Mouse (Mus musculus) CH12.LX (cell line): ENCODE results near the gene Shisa8. TPM values are rescaled to one million over a fixed set of nuclear protein-coding genes. Genes with fewer than 3 reads are reported as not detected.

Source experiments
- DNase-seq: peaks from one replicate; pipeline ENCODE4 v3.0.0-alpha.2; 2013; ENCODE audit errors: extremely low read depth
- H3K27ac ChIP-seq: 2 replicates; pipeline ENCODE4 v1.5.1; 2012; ENCODE audit warnings: low read depth, mild to moderate bottlenecking, control low read depth, moderate library complexity; ENCODE audit not compliant: insufficient read depth
- H3K27me3 ChIP-seq: replicated peaks from 2 replicates; pipeline ENCODE3; 2012; ENCODE audit warnings: inconsistent platforms
- H3K36me3 ChIP-seq, 2 experiments: replicated peaks in 1 of 2; 2 replicates each; pipeline versions ENCODE3 to v1.6.1; 2012; ENCODE audit warnings: inconsistent platforms in 1 of 2, low read length in 1 of 2, mild to moderate bottlenecking in 1 of 2, mixed read lengths in 1 of 2, moderate library complexity in 1 of 2; ENCODE audit not compliant: control insufficient read depth in 1 of 2, insufficient read depth in 1 of 2
- H3K4me1 ChIP-seq, 2 experiments: 2 replicates each; pipeline ENCODE4 v1.6.1; 2012; ENCODE audit warnings: inconsistent platforms in 1 of 2, moderate library complexity in 1 of 2; ENCODE audit not compliant: insufficient read depth in 2 of 2, control insufficient read depth in 1 of 2
- H3K4me2 ChIP-seq: 2 replicates; pipeline ENCODE4 v1.6.1; 2012; ENCODE audit warnings: low read depth, mild to moderate bottlenecking, control low read depth; ENCODE audit not compliant: poor library complexity, insufficient read depth, severe bottlenecking
- H3K4me3 ChIP-seq, 3 experiments: fragments of 150-350 bp in 1 of 3; sonication (generic) in 1 of 3; replicated peaks in 1 of 3; 2 replicates each; pipeline versions ENCODE3 to v1.5.1; 2011 to 2012; ENCODE audit warnings: low read depth in 2 of 3, low read length in 2 of 3, mild to moderate bottlenecking in 2 of 3, moderate library complexity in 2 of 3, control low read depth in 1 of 3, improper control_type of control experiment in 1 of 3, inconsistent platforms in 1 of 3, mixed read lengths in 1 of 3; ENCODE audit not compliant: poor library complexity in 1 of 3
- H3K79me2 ChIP-seq: replicated peaks from 2 replicates; pipeline ENCODE4 v1.6.1; 2012; ENCODE audit warnings: mild to moderate bottlenecking, moderate library complexity; ENCODE audit not compliant: control insufficient read depth, poor library complexity, insufficient read depth, severe bottlenecking; ENCODE audit errors: extremely low read depth
- H3K9ac ChIP-seq: 2 replicates; pipeline ENCODE4 v1.6.1; 2012; ENCODE audit warnings: low read depth, mild to moderate bottlenecking, control low read depth, moderate library complexity; ENCODE audit not compliant: insufficient read depth
- H3K9me3 ChIP-seq: replicated peaks from 2 replicates; pipeline ENCODE3; 2012; ENCODE audit warnings: low read length, inconsistent platforms, mixed read lengths
- BHLHE40 ChIP-seq: IDR thresholded peaks from 2 replicates; pipeline ENCODE4 v1.6.1; 2011; ENCODE audit warnings: mild to moderate bottlenecking, low read depth, low read length, improper control_type of control experiment
- CHD1 ChIP-seq: IDR thresholded peaks from 2 replicates; pipeline ENCODE4 v1.6.1; 2012; ENCODE audit warnings: low read depth, low read length, improper control_type of control experiment, inconsistent platforms
- CHD2 ChIP-seq: IDR thresholded peaks from 2 replicates; pipeline ENCODE4 v1.6.1; 2011; ENCODE audit warnings: low read length, improper control_type of control experiment
- CTCF ChIP-seq, 2 experiments: IDR thresholded peaks in 1 of 2; conservative IDR thresholded peaks in 1 of 2; 2 replicates each; pipeline ENCODE4 v1.5.1; 2011 to 2012; ENCODE audit warnings: low read depth in 2 of 2, low read length in 2 of 2, improper control_type of control experiment in 1 of 2, inconsistent platforms in 1 of 2, mild to moderate bottlenecking in 1 of 2, moderate library complexity in 1 of 2
- E2F4 ChIP-seq: IDR thresholded peaks from 2 replicates; pipeline ENCODE4 v1.6.1; 2011; ENCODE audit warnings: low read depth, low read length, improper control_type of control experiment; ENCODE audit not compliant: insufficient replicate concordance
- ELF1 ChIP-seq: IDR thresholded peaks from 2 replicates; pipeline ENCODE4 v1.6.1; 2014; ENCODE audit warnings: low read depth, mild to moderate bottlenecking, inconsistent platforms, low read length, improper control_type of control experiment
- EP300 ChIP-seq: IDR thresholded peaks from 2 replicates; pipeline ENCODE4 v1.6.1; 2011; ENCODE audit warnings: low read length, improper control_type of control experiment
- ETS1 ChIP-seq: conservative IDR thresholded peaks from 2 replicates; pipeline ENCODE4 v1.6.1; 2012; ENCODE audit warnings: low read depth, mild to moderate bottlenecking, inconsistent platforms, low read length, improper control_type of control experiment, moderate library complexity
- GABPA ChIP-seq: IDR thresholded peaks from 2 replicates; pipeline ENCODE4 v1.6.1; 2012; ENCODE audit warnings: low read depth, low read length, improper control_type of control experiment, inconsistent platforms; ENCODE audit not compliant: insufficient replicate concordance
- HCFC1 ChIP-seq: IDR thresholded peaks from 2 replicates; pipeline ENCODE4 v1.6.1; 2012; ENCODE audit warnings: low read depth, mild to moderate bottlenecking, inconsistent platforms, low read length, improper control_type of control experiment
- IRF4 ChIP-seq: IDR thresholded peaks from 2 replicates; pipeline ENCODE4 v1.6.1; 2014; ENCODE audit warnings: low read depth, mild to moderate bottlenecking, inconsistent platforms, low read length, improper control_type of control experiment
- JUN ChIP-seq: IDR thresholded peaks from 2 replicates; pipeline ENCODE4 v1.6.1; 2011; ENCODE audit warnings: low read depth, mild to moderate bottlenecking, low read length, improper control_type of control experiment, moderate library complexity; ENCODE audit not compliant: insufficient read depth
- JUND ChIP-seq: conservative IDR thresholded peaks from 2 replicates; pipeline ENCODE4 v1.6.1; 2011; ENCODE audit warnings: low read depth, low read length, improper control_type of control experiment
- KAT2A ChIP-seq: IDR thresholded peaks from 2 replicates; pipeline ENCODE4 v1.6.1; 2012; ENCODE audit warnings: low read length, improper control_type of control experiment, inconsistent platforms; ENCODE audit not compliant: insufficient replicate concordance
- MAFK ChIP-seq: IDR thresholded peaks from 2 replicates; pipeline ENCODE4 v1.6.1; 2011; ENCODE audit warnings: low read length, improper control_type of control experiment; ENCODE audit not compliant: insufficient replicate concordance
- MAX ChIP-seq: IDR thresholded peaks from 2 replicates; pipeline ENCODE4 v1.6.1; 2011; ENCODE audit warnings: low read length, improper control_type of control experiment
- MAZ ChIP-seq: IDR thresholded peaks from 2 replicates; pipeline ENCODE4 v1.6.1; 2012; ENCODE audit warnings: low read depth, mild to moderate bottlenecking, inconsistent platforms, low read length, improper control_type of control experiment, moderate library complexity
- MEF2A ChIP-seq: IDR thresholded peaks from 2 replicates; pipeline ENCODE4 v1.6.1; 2014; ENCODE audit warnings: low read depth, mild to moderate bottlenecking, inconsistent platforms, low read length, improper control_type of control experiment, borderline replicate concordance
- MXI1 ChIP-seq: IDR thresholded peaks from 2 replicates; pipeline ENCODE4 v1.6.1; 2011; ENCODE audit warnings: mild to moderate bottlenecking, low read depth, low read length, improper control_type of control experiment
- MYC ChIP-seq: IDR thresholded peaks from 2 replicates; pipeline ENCODE4 v1.6.1; 2011; ENCODE audit warnings: low read depth, mild to moderate bottlenecking, improper control_type of control experiment, low read length
- NELFE ChIP-seq: IDR thresholded peaks from 2 replicates; pipeline ENCODE4 v1.6.1; 2011; ENCODE audit warnings: low read depth, low read length, improper control_type of control experiment
- NRF1 ChIP-seq: IDR thresholded peaks from 2 replicates; pipeline ENCODE4 v1.6.1; 2014; ENCODE audit warnings: low read depth, mild to moderate bottlenecking, inconsistent platforms, low read length, improper control_type of control experiment, moderate library complexity
- PAX5 ChIP-seq: IDR thresholded peaks from 2 replicates; pipeline ENCODE4 v1.6.1; 2012; ENCODE audit warnings: low read length, inconsistent platforms, mixed read lengths
- POLR2A ChIP-seq: IDR thresholded peaks from 2 replicates; pipeline ENCODE4 v1.6.1; 2011; ENCODE audit warnings: low read depth, mild to moderate bottlenecking, improper control_type of control experiment, low read length
- POLR2AphosphoS2 ChIP-seq: IDR thresholded peaks from 2 replicates; pipeline ENCODE4 v1.6.1; 2011; ENCODE audit warnings: low read depth, low read length, improper control_type of control experiment
- RAD21 ChIP-seq: IDR thresholded peaks from 2 replicates; pipeline ENCODE4 v1.6.1; 2011; ENCODE audit warnings: low read depth, mild to moderate bottlenecking, low read length, improper control_type of control experiment, moderate library complexity
- RCOR1 ChIP-seq: conservative IDR thresholded peaks from 2 replicates; pipeline ENCODE4 v1.6.1; 2012; ENCODE audit warnings: low read depth, mild to moderate bottlenecking, inconsistent platforms, low read length, improper control_type of control experiment
- SIN3A ChIP-seq: IDR thresholded peaks from 2 replicates; pipeline ENCODE4 v1.6.1; 2012; ENCODE audit warnings: low read length, improper control_type of control experiment, inconsistent platforms
- SMC3 ChIP-seq: IDR thresholded peaks from 2 replicates; pipeline ENCODE4 v1.6.1; 2011; ENCODE audit warnings: low read depth, low read length, improper control_type of control experiment
- TBP ChIP-seq: conservative IDR thresholded peaks from 2 replicates; pipeline ENCODE4 v1.6.1; 2011; ENCODE audit warnings: low read depth, low read length, improper control_type of control experiment
- TCF12 ChIP-seq: IDR thresholded peaks from 2 replicates; pipeline ENCODE4 v1.6.1; 2014; ENCODE audit warnings: low read depth, mild to moderate bottlenecking, inconsistent platforms, low read length, improper control_type of control experiment
- UBTF ChIP-seq: IDR thresholded peaks from 2 replicates; pipeline ENCODE4 v1.6.1; 2012; ENCODE audit warnings: low read depth, mild to moderate bottlenecking, inconsistent platforms, low read length, improper control_type of control experiment, moderate library complexity
- USF1 ChIP-seq: IDR thresholded peaks from 2 replicates; pipeline ENCODE4 v1.6.1; 2014; ENCODE audit warnings: low read depth, mild to moderate bottlenecking, inconsistent platforms, low read length, improper control_type of control experiment
- USF2 ChIP-seq: conservative IDR thresholded peaks from 2 replicates; pipeline ENCODE4 v1.6.1; 2011; ENCODE audit warnings: low read depth, low read length, improper control_type of control experiment
- ZC3H11A ChIP-seq: IDR thresholded peaks from 2 replicates; pipeline ENCODE4 v1.6.1; 2012; ENCODE audit warnings: low read depth, mild to moderate bottlenecking, inconsistent platforms, low read length, improper control_type of control experiment
- ZKSCAN1 ChIP-seq: IDR thresholded peaks from 2 replicates; pipeline ENCODE4 v1.6.1; 2012; ENCODE audit warnings: low read depth, inconsistent platforms, low read length, improper control_type of control experiment, borderline replicate concordance
- ZMIZ1 ChIP-seq: IDR thresholded peaks from 2 replicates; pipeline ENCODE4 v1.6.1; 2012; ENCODE audit warnings: low read depth, mild to moderate bottlenecking, inconsistent platforms, low read length, improper control_type of control experiment
- ZNF384 ChIP-seq: IDR thresholded peaks from 2 replicates; pipeline ENCODE4 v1.6.1; 2012; ENCODE audit warnings: low read depth, low read length, improper control_type of control experiment, inconsistent platforms
- dilution Hi-C: fragments of 300-500 bp; cut with MboI; formaldehyde crosslinking; loops from 2 replicates; pipeline ENCODE4 v1.14.3; 2020; ENCODE audit warnings: low sequenced_read_pairs; ENCODE audit not compliant: extremely low pct_unique_long_range_greater_than_20kb, extremely low pct_ligation_motif_present
- in situ Hi-C: fragments of 300-500 bp; cut with MboI; formaldehyde crosslinking; loops from 3 replicates; pipeline ENCODE4 v1.14.3; 2019; ENCODE audit warnings: low sequenced_read_pairs, low pct_ligation_motif_present, low pct_unique_long_range_greater_than_20kb, mixed read lengths
- polyA plus RNA-seq: library from polyadenylated mRNA; unstranded; fragments of >175 nt; gene quantifications from 2 replicates; pipeline ENCODE4 v1.2.1, GENCODE M21; 2012; ENCODE audit warnings: low read depth; ENCODE audit not compliant: insufficient read length
- total RNA-seq, 2 experiments: library from RNA; depleted of rRNA; stranded (reverse); fragments of 300-350 nt in 1 of 2; fragments of >200 nt in 1 of 2; gene quantifications; 2 replicates each; pipeline ENCODE4 v1.2.3; 2012 to 2014

Gene Shisa8
- total and polyA plus RNA-seq, 3 experiments = 83.4 to 159 (median 103) TPM

GRCm38 (mm10) chr15:82223251-82223650 is 10.6 kb upstream of the Shisa8 start:
- TF ChIP-seq PAX5 = no peak
- no peak for TF ChIP-seq MYC
- TF ChIP-seq USF2 = peak; percentile 73
- no peak for TF ChIP-seq JUND
- TF ChIP-seq CHD1 = no peak
- no peak for TF ChIP-seq EP300
- no peak for TF ChIP-seq ZNF384
- peak; percentile 93 for TF ChIP-seq BHLHE40
- TF ChIP-seq IRF4 = no peak
- TF ChIP-seq USF1 = peak; percentile 75
- no peak for TF ChIP-seq KAT2A
- no peak for TF ChIP-seq TBP
- TF ChIP-seq POLR2AphosphoS2 = no peak
- no peak for TF ChIP-seq E2F4
- 0 out of 2 replicates have a peak, but pooled peaks have one; percentile 6 for TF ChIP-seq UBTF
- peak; percentile 66 for TF ChIP-seq POLR2A
- TF ChIP-seq MXI1 = peak; percentile 62; the same call in 1 of the 2 replicates
- TF ChIP-seq SMC3 = no peak
- TF ChIP-seq TCF12 = 0 out of 2 replicates have a peak, but pooled peaks have one; percentile 9
- TF ChIP-seq GABPA = no peak
- TF ChIP-seq MAFK = no peak
- TF ChIP-seq MAX = peak; percentile 60; the same call in 1 of the 2 replicates
- peak; percentile 16; the same call in 1 of the 2 replicates for TF ChIP-seq ETS1
- TF ChIP-seq HCFC1 = no peak
- TF ChIP-seq MAZ = 0 out of 2 replicates have a peak, but pooled peaks have one; percentile 43
- TF ChIP-seq ZMIZ1 = peak; percentile 17; the same call in 1 of the 2 replicates
- 0 out of 2 replicates have a peak, but pooled peaks have one; percentile 29 for TF ChIP-seq SIN3A
- TF ChIP-seq ELF1 = peak; percentile 68
- no peak for TF ChIP-seq ZKSCAN1
- no peak for TF ChIP-seq NRF1
- TF ChIP-seq ZC3H11A = no peak
- no peak for TF ChIP-seq MEF2A
- no peak for TF ChIP-seq CHD2
- TF ChIP-seq JUN = no peak
- TF ChIP-seq CTCF (conservative IDR thresholded peaks at IDR 0.05 in 1 of 2, IDR thresholded peaks at IDR 0.05 in 1 of 2; ENCODE audit: low read depth in 2 of 2, low read length in 2 of 2) = no peak
- no peak for TF ChIP-seq RCOR1
- no peak for TF ChIP-seq RAD21
- TF ChIP-seq NELFE = no peak
- H3K4me1 ChIP-seq = peaks cover 27 to 72% of the 10 kb centered on the region in 2 experiments
- H3K4me3 ChIP-seq = peak overlapping the region; percentile 72 to 89 (median 86)
- H3K27ac ChIP-seq = peak overlapping the region; percentile 90
- dilution Hi-C loops = no loop called here
- in situ Hi-C loops = no loop called here
- no peak for DNase-seq
- no peaks in the 10 kb centered on the region for H3K27me3 ChIP-seq
- H3K9me3 ChIP-seq = no peaks in the 10 kb centered on the region
- peaks cover 5 to 10% of the 10 kb centered on the region in 2 experiments for H3K36me3 ChIP-seq
- H3K9ac ChIP-seq = peak overlapping the region; percentile 97
- peak overlapping the region; percentile 92 for H3K4me2 ChIP-seq
- peaks cover 18% of the 10 kb centered on the region for H3K79me2 ChIP-seq
